In genomic region chr13:97423911-97424310, GRCm38 (mm10) we compare ENCODE assay signal across 15 mouse cellular contexts.
DNase-seq lines count a peak whose midpoint lies in the region; ATAC-seq and TF ChIP-seq lines count a peak whose summit lies in the region.
"Had no signal": no experiment of that assay in that cellular context is flagged by ENCODE, and none has a peak within 500 bp of the region (broad histone marks: within the 10 kb centered on the region; RNA-seq: fewer than 3 reads in every experiment).

No protein-coding gene starts in this region.

- peak; percentile 77 for ATAC-seq in frontal cortex, adult (ENCODE audit: low TSS enrichment)
- peak; percentile 69; the same call in 1 of the 2 replicates for ATAC-seq in lung, embryonic 16.5 days (ENCODE audit: low read depth)
- peak; percentile 59 for ATAC-seq in forebrain, embryonic 16.5 days
- ATAC-seq: midbrain, embryonic 15.5 days had no signal

- 0 out of 2 replicates have a peak, but pooled peaks cover 2% of the 10 kb centered on the region for H3K27me3 ChIP-seq in lung, embryonic 16.5 days (ENCODE audit: control insufficient read depth, insufficient read depth, low read depth, low read length)
- H3K27me3 ChIP-seq in forebrain, embryonic 16.5 days (replicated peaks; ENCODE audit: control insufficient read depth, insufficient read depth, low read length) = no peaks in the 10 kb centered on the region
- H3K27me3 ChIP-seq: midbrain, embryonic 15.5 days had no signal

- H3K9me3 ChIP-seq in lung, embryonic 16.5 days (ENCODE audit: control insufficient read depth, low read length) = no peaks in the 10 kb centered on the region
- H3K9me3 ChIP-seq in forebrain, embryonic 16.5 days (ENCODE audit: control insufficient read depth, low read length) = no peaks in the 10 kb centered on the region
- H3K9me3 ChIP-seq: liver, embryonic 13.5 days; midbrain, embryonic 15.5 days had no signal

- no peak for TF ChIP-seq POLR2A in lung, adult 2 months (IDR thresholded peaks at IDR 0.05; ENCODE audit: borderline replicate concordance, extremely low read depth, low read depth, low read length)

- no peak overlapping the region for H3K27ac ChIP-seq in lung, embryonic 16.5 days (ENCODE audit: low read length)
- no peak overlapping the region for H3K27ac ChIP-seq in forebrain, embryonic 16.5 days (ENCODE audit: low read length)
- H3K27ac ChIP-seq: liver, embryonic 13.5 days; macrophage; midbrain, embryonic 15.5 days had no signal

- DNase-seq in frontal cortex, postnatal 36 days (ENCODE audit: low spot score in 2 of 2) = no peak
- no peak for DNase-seq in lung, adult 2 months
- DNase-seq in adipocyte (ENCODE audit: low spot score) = peak; percentile 47
- DNase-seq in cerebellum, adult 9-10 months = no peak
- no peak for DNase-seq in cerebellum, adult 11 months
- DNase-seq: adrenal gland, adult 2 months; cerebellum, adult 8-10 months; heart, postnatal 4 days; liver, embryonic 13.5 days; thymus, postnatal 14 days had no signal

- no peak overlapping the region for H3K4me2 ChIP-seq in lung, embryonic 16.5 days (ENCODE audit: low read depth, low read length)
- H3K4me2 ChIP-seq in forebrain, embryonic 16.5 days (ENCODE audit: low read length) = no peak overlapping the region
- H3K4me2 ChIP-seq: liver, embryonic 13.5 days; midbrain, embryonic 15.5 days had no signal

- no peak for TF ChIP-seq CTCF in lung, adult 2 months (IDR thresholded peaks at IDR 0.05; ENCODE audit: insufficient read depth, low read length)

- no peaks in the 10 kb centered on the region for H3K36me3 ChIP-seq in lung, embryonic 16.5 days (ENCODE audit: control insufficient read depth, insufficient read depth, low read length)
- no peaks in the 10 kb centered on the region for H3K36me3 ChIP-seq in forebrain, embryonic 16.5 days (ENCODE audit: control insufficient read depth, insufficient read depth)
- H3K36me3 ChIP-seq: liver, embryonic 13.5 days; midbrain, embryonic 15.5 days had no signal

- WGBS in lung, embryonic 16.5 days = 39% methylated on average over 6 of the region's 6 CpGs
- 63% methylated on average over 6 of the region's 6 CpGs for WGBS in lung, adult 2 months
- WGBS in forebrain, embryonic 16.5 days = 20% methylated on average over 6 of the region's 6 CpGs

- H3K9ac ChIP-seq in lung, embryonic 16.5 days (ENCODE audit: low read length) = no peak overlapping the region
- no peak overlapping the region for H3K9ac ChIP-seq in forebrain, embryonic 16.5 days (replicated peaks; ENCODE audit: low read depth, low read length)
- H3K9ac ChIP-seq: liver, embryonic 13.5 days; midbrain, embryonic 15.5 days had no signal

- no peak overlapping the region for H3K4me3 ChIP-seq in lung, embryonic 16.5 days (ENCODE audit: low read length)
- no peak overlapping the region for H3K4me3 ChIP-seq in lung, adult 2 months (replicated peaks; ENCODE audit: extremely low read depth, low read depth, low read length)
- H3K4me3 ChIP-seq in forebrain, embryonic 16.5 days (replicated peaks; ENCODE audit: low read length) = no peak overlapping the region
- H3K4me3 ChIP-seq: liver, embryonic 13.5 days; midbrain, embryonic 15.5 days had no signal

- H3K4me1 ChIP-seq in lung, embryonic 16.5 days (replicated peaks; ENCODE audit: control insufficient read depth, insufficient read depth, low read length) = peaks cover 4% of the 10 kb centered on the region
- H3K4me1 ChIP-seq in lung, adult 2 months (ENCODE audit: control insufficient read depth, insufficient read depth, low read length) = no peaks in the 10 kb centered on the region
- peaks cover 17% of the 10 kb centered on the region for H3K4me1 ChIP-seq in forebrain, embryonic 16.5 days (replicated peaks; ENCODE audit: control insufficient read depth, insufficient read depth, low read length)
- H3K4me1 ChIP-seq: liver, embryonic 13.5 days had no signal
